Mouse (Mus musculus) cortical plate, adult 2 months (tissue): Measurements from ENCODE around the gene Vta1.

ENCODE experiments used
- CTCF ChIP-seq: fragments of 200-500 bp; IDR thresholded peaks from 2 replicates; pipeline ENCODE4 v1.5.1; 2011; ENCODE audit warnings: mild to moderate bottlenecking, control low read depth, low read length; ENCODE audit not compliant: insufficient read depth; ENCODE audit errors: extremely low read depth
- POLR2A ChIP-seq: fragments of 200-500 bp; IDR thresholded peaks from 2 replicates; pipeline ENCODE4 v1.6.1; 2011; ENCODE audit warnings: mild to moderate bottlenecking, low read length, control low read depth; ENCODE audit not compliant: insufficient read depth; ENCODE audit errors: extremely low read depth

- TF ChIP-seq CTCF = no peak
- TF ChIP-seq POLR2A = no peak
Measured at GRCm38 (mm10) chr10:14625706-14626105, 79.7 kb downstream of the Vta1 start.
